Mouse (Mus musculus) heart, postnatal 4 days (tissue): Measurements from ENCODE around the gene Vmn2r73. TPM values are rescaled to one million over a fixed set of nuclear protein-coding genes. Genes with fewer than 3 reads are reported as not detected.
"Not testable (repeated sequence)": the region's sequence is repeated elsewhere in the genome, so short reads cannot be mapped to it uniquely, and the experiment has no call there.

Experiments
- DNase-seq: peaks from one replicate; pipeline ENCODE4 v3.0.0; 2021
- total RNA-seq, 2 experiments: library from RNA; stranded (reverse); gene quantifications; 2 replicates each; pipeline ENCODE4 v1.2.3; 2021

Vmn2r73 gene
- not detected for total RNA-seq

DNA sequence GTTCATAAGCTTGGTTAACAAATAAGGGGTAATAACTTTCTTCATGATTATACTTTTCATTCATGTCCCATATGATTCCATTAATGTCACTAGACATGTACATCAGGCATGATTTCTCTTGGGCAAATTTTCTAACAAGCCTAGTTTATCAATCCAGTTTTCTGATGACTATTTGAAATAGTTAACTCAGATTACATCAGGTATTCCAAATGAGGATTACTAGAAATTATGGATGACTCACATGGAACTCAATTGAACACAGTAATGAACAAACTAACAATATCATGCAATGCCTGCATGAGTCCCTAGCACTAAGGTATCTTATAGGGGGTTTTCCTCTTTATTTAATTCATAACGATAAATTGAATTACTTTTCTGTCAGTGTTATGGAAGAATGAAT, at the start of gene Vmn2r73:
Gene Vmn2r73, minus strand, starts transcription at position 101 of the 400 bp plus-strand sequence.
- no peak for DNase-seq

DNA sequence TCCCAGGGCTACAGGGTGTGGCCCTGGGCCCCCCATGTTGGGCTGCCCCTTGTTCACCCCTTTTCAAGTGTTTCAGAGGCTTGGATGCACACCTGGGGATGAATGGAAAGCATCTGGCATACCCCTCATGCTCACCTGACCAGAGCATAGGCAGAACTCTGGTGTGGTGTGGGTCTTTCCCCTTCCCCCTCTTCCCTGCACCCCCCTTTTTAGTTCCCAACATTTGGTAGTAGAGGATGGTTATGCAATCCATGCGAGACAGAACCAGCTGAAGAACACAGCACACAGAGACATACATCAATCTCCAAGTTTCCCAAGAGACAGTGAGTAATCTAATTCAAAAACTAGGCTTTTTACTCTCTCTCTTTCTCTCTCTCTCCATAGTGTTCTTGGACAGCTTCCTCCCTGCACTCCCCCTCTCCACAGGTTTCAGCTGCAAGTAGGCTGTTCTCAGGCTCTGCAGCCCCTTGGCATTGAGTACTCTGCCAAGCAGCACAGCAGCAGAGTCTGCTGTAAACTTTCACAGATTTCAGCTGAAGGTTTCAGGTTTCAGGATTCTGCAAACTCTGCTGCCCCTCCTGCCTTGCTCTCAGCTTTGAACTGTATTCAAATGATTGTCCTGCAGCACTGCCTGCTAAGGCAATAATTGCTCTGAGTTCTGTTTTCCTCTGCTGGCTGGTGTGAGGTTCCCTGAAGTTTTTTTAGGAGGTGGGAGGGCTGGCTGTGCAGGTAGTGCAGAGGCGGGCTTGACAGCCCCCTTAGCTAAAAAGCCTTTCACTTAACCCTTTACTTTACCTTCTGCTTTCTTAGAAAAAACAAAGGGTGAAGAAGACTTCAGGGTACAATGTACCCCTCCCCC, 35.7 kb downstream of the Vmn2r73 start:
- DNase-seq = no peak

DNA sequence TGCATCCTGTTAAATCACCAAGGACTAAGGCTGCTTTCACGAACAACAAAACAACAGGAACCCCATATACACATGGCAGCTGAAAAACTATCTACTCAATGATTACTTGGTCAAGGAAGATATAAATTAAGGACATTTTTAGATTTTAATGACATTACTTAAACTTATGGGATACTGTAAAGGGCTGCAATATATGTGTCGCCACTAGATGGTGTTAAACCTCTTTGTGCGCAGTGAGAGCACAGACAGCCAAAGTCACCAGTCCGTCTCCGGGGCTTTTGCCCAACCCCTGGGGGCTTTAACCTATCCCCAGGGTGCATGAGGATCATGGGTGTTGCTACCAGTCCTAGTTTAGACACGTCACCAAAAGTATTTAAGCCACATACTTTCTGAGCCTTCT, 58.0 kb downstream of the Vmn2r73 start:
- DNase-seq = not testable (repeated sequence)

Other genes starting within 250 kb of the Vmn2r73 start
- gene Vmn2r72, start 121.2 kb downstream of the Vmn2r73 start, total RNA-seq = not detected
- gene Vmn2r74, start 85.4 kb upstream of the Vmn2r73 start, total RNA-seq = not detected